Mouse (Mus musculus) naive thymus-derived CD4-positive, alpha-beta T cell, adult 5 months (primary cell): ENCODE measurements around the gene Creb3l2. TPM values are rescaled to one million over a fixed set of nuclear protein-coding genes. Genes with fewer than 3 reads are reported as not detected.

Source experiments
- polyA plus RNA-seq: library from polyadenylated mRNA; unstranded; fragments of 100-300 nt; shearing (Covaris generic); gene quantifications from one replicate; pipeline ENCODE4 v1.2.1, GENCODE M21; 2017

The Creb3l2 gene
- 3.9 TPM for polyA plus RNA-seq

GRCm38 (mm10) chr6:37442041-37442667, at the start of gene Creb3l2:
TSS of gene Creb3l2 (minus strand) at chr6:37442146.

DNA sequence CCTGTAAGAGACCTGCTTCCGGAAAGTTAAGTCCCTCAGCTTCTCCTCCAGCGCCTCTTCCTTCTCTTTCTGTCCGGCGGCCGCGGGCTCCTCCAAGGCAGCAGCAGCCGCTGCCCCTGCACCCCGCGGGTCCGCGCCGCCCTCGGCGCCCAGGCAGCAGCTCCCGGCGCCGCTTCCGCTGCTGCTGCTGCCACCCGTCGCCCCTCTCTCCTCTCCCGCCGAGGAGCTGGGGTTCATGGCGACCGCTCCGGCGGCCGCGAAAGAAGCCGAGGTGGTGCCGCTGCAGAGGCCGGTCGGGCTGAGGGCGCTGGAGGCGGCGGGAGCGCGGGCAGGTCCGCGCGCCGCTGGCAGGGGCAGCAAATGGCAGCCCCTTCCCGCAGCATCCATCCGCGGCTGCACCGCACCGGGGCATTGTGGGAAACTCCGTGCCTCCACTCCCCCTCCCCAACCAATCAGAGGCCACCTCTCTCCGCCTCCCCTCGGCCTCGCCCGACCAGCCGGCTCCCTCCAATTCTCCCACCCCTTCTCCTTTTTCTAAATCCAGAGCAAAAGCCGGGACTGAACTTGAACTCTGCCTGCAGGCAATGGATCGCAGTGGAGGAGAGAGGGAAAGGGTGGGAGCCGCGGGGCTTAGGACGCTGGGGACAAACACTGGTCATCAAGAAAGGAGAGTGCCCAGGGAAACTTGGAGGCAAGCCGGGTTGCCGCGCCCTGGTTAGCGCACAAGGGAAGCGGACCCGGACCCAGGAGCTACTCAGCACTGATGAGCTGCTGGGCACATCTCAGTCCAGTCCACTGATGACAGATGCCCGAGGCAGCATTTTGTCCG, 142.2 kb downstream of the Creb3l2 start, which contains the start of gene Dgki:
Gene Dgki, minus strand, starts transcription at position 623 of the 829 bp plus-strand sequence.

Other genes with a start within 250 kb of the Creb3l2 start
- gene Dgki, start 142.0 kb downstream of the Creb3l2 start, polyA plus RNA-seq: not detected
- gene Akr1d1, start 88.0 kb upstream of the Creb3l2 start, polyA plus RNA-seq: not detected